Mouse (Mus musculus) CH12.LX (cell line): ENCODE data around the gene Slc35e1.

Experiments used
- CHD1 ChIP-seq: IDR thresholded peaks from 2 replicates; pipeline ENCODE4 v1.6.1; 2012; ENCODE audit warnings: low read depth, low read length, improper control_type of control experiment, inconsistent platforms
- CTCF ChIP-seq, 2 experiments: IDR thresholded peaks in 1 of 2; conservative IDR thresholded peaks in 1 of 2; 2 replicates each; pipeline ENCODE4 v1.5.1; 2011 to 2012; ENCODE audit warnings: low read depth in 2 of 2, low read length in 2 of 2, improper control_type of control experiment in 1 of 2, inconsistent platforms in 1 of 2, mild to moderate bottlenecking in 1 of 2, moderate library complexity in 1 of 2
- ELF1 ChIP-seq: IDR thresholded peaks from 2 replicates; pipeline ENCODE4 v1.6.1; 2014; ENCODE audit warnings: low read depth, mild to moderate bottlenecking, inconsistent platforms, low read length, improper control_type of control experiment
- MXI1 ChIP-seq: IDR thresholded peaks from 2 replicates; pipeline ENCODE4 v1.6.1; 2011; ENCODE audit warnings: mild to moderate bottlenecking, low read depth, low read length, improper control_type of control experiment
- POLR2A ChIP-seq: IDR thresholded peaks from 2 replicates; pipeline ENCODE4 v1.6.1; 2011; ENCODE audit warnings: low read depth, mild to moderate bottlenecking, improper control_type of control experiment, low read length
- SIN3A ChIP-seq: IDR thresholded peaks from 2 replicates; pipeline ENCODE4 v1.6.1; 2012; ENCODE audit warnings: low read length, improper control_type of control experiment, inconsistent platforms
- UBTF ChIP-seq: IDR thresholded peaks from 2 replicates; pipeline ENCODE4 v1.6.1; 2012; ENCODE audit warnings: low read depth, mild to moderate bottlenecking, inconsistent platforms, low read length, improper control_type of control experiment, moderate library complexity

DNA sequence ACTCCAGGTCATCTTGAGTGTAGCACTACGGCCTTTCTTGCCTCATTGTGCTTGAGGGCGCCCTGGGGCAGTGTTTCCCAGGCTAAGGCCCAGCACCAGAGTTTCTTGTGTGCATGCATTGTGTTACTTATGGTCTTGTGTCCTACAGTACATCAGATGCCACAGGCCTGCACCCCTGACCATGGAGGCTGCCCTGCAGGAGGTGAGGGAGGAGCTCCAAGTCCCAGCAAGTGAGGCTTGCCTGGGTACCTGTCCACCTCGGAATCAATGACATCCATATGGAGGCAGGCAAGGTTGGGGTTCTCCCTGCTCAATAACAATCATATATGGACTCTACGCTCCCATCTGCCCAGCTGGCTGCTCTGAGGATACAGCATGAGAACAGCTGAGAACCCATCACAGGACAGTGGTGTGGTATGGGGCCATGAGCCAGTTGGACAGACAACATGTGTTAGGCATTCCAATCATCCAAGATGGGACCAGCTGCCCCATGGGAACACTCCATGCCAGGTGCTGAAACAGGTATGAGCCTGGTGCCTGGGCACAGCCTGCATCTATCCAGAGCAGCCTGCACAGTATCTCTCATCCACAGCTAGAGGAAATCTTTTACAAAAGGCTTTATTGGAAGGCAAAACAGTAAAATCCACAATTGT is 32.4 kb downstream of the Slc35e1 start:
- TF ChIP-seq MXI1 (no peak), CHD1 (no peak), POLR2A (no peak; the same call in 1 of the 2 replicates), CTCF (conservative IDR thresholded peaks at IDR 0.05 in 1 of 2, IDR thresholded peaks at IDR 0.05 in 1 of 2; ENCODE audit: low read depth in 2 of 2, low read length in 2 of 2) (no peak), UBTF (no peak), SIN3A (no peak), ELF1 (no peak)
